Comparison of ENCODE assay signal across 24 mouse cellular contexts in genomic region chr13:58192146-58192545, GRCm38 (mm10). TPM values are rescaled to one million over a fixed set of nuclear protein-coding genes. Genes with fewer than 3 reads are reported as not detected.
DNase-seq lines count a peak whose midpoint lies in the region; ATAC-seq lines count a peak whose summit lies in the region.
"Had no signal": no experiment of that assay in that cellular context is flagged by ENCODE, and none has a peak within 500 bp of the region (broad histone marks: within the 10 kb centered on the region; RNA-seq: fewer than 3 reads in every experiment).

No protein-coding gene starts in this region.

- H3K4me3 ChIP-seq in kidney, embryonic 14.5 days (ENCODE audit: low read length) = no peak overlapping the region
- H3K4me3 ChIP-seq: erythroblast, embryonic 14.5 days; limb, embryonic 12.5 days; lung, embryonic 15.5 days; midbrain, embryonic 10.5 days; myocyte; neural tube, embryonic 12.5 days had no signal

- no peaks in the 10 kb centered on the region for H3K27me3 ChIP-seq in kidney, embryonic 14.5 days (ENCODE audit: control insufficient read depth, insufficient read depth, low read length)
- H3K27me3 ChIP-seq: limb, embryonic 12.5 days; lung, embryonic 15.5 days; neural tube, embryonic 12.5 days had no signal

- ATAC-seq in kidney, embryonic 14.5 days (ENCODE audit: low FRiP score, low TSS enrichment) = no peak
- ATAC-seq: forebrain, embryonic 16.5 days had no signal

- peaks cover 54% of the 10 kb centered on the region for H3K36me3 ChIP-seq in kidney, embryonic 14.5 days (ENCODE audit: control insufficient read depth, insufficient read depth, low read length)

- no peak overlapping the region for H3K4me2 ChIP-seq in kidney, embryonic 14.5 days (replicated peaks; ENCODE audit: low read depth, low read length)
- H3K4me2 ChIP-seq: heart, embryonic 11.5 days; hindbrain, embryonic 14.5 days; limb, embryonic 12.5 days; lung, embryonic 15.5 days; neural tube, embryonic 12.5 days had no signal

- H3K9me3 ChIP-seq in kidney, embryonic 14.5 days (ENCODE audit: control insufficient read depth, low read length) = no peaks in the 10 kb centered on the region
- H3K9me3 ChIP-seq: limb, embryonic 12.5 days; lung, embryonic 15.5 days; midbrain, embryonic 10.5 days; neural tube, embryonic 12.5 days had no signal

- H3K4me1 ChIP-seq in kidney, embryonic 14.5 days (ENCODE audit: control insufficient read depth, insufficient read depth, low read length) = no peaks in the 10 kb centered on the region
- H3K4me1 ChIP-seq: limb, embryonic 12.5 days; lung, embryonic 15.5 days; neural tube, embryonic 12.5 days had no signal

- H3K27ac ChIP-seq in kidney, embryonic 14.5 days (ENCODE audit: low read depth, low read length) = no peak overlapping the region
- H3K27ac ChIP-seq: hindbrain, embryonic 14.5 days; kidney, postnatal 0 days; limb, embryonic 12.5 days; lung, embryonic 15.5 days; midbrain, embryonic 10.5 days; neural tube, embryonic 12.5 days had no signal

- no peak overlapping the region for H3K9ac ChIP-seq in kidney, embryonic 14.5 days (ENCODE audit: low read depth, low read length)
- H3K9ac ChIP-seq: hindbrain, embryonic 14.5 days; limb, embryonic 12.5 days; lung, embryonic 15.5 days; neural tube, embryonic 12.5 days had no signal

- WGBS in kidney, embryonic 14.5 days = 93% methylated on average over 6 of the region's 6 CpGs

- DNase-seq in kidney, adult 18-20 months = peak; percentile 35
- DNase-seq in kidney, postnatal 36 days = peak; percentile 34 to 47
- DNase-seq in kidney, postnatal 10 days = no peak
- peak; percentile 66 for DNase-seq in brain, adult 2 months (ENCODE audit: low read depth, low spot score)
- peak; percentile 56 for DNase-seq in telencephalon, adult 2 months (ENCODE audit: low read depth, low spot score)
- DNase-seq: adrenal gland, adult 2 months; adrenal gland, postnatal 36 days; B cell, adult 2 months; cerebellum, adult 2 months; cerebellum, postnatal 14 days; gastrocnemius, postnatal 25 days; heart, adult 18-20 months; thymus, postnatal 4 days had no signal

RNA-seq across cellular contexts. Expression of gene Ubqln1, which starts 23.3 kb away (rescaled TPM):
- 60.8 and 98.7 TPM in 2 replicates for polyA plus RNA-seq in kidney, embryonic 14.5 days (2014; fragmentation: Nextera tagmentation; extraction: Ambion mirVana)

RNA-seq across cellular contexts. Expression of gene Idnk, which starts 34.7 kb away (rescaled TPM):
- polyA plus RNA-seq in kidney, embryonic 14.5 days (2014; fragmentation: Nextera tagmentation; extraction: Ambion mirVana) = 33.4 and 41.8 TPM in 2 replicates
